Mouse (Mus musculus) A20 (cell line): ENCODE measurements around the gene Skor1.

Source experiments
- DNase-seq: peaks from one replicate; pipeline ENCODE4 v3.0.0-alpha.2; 2011; ENCODE audit warnings: low read depth, low spot score

Skor1 gene

DNA sequence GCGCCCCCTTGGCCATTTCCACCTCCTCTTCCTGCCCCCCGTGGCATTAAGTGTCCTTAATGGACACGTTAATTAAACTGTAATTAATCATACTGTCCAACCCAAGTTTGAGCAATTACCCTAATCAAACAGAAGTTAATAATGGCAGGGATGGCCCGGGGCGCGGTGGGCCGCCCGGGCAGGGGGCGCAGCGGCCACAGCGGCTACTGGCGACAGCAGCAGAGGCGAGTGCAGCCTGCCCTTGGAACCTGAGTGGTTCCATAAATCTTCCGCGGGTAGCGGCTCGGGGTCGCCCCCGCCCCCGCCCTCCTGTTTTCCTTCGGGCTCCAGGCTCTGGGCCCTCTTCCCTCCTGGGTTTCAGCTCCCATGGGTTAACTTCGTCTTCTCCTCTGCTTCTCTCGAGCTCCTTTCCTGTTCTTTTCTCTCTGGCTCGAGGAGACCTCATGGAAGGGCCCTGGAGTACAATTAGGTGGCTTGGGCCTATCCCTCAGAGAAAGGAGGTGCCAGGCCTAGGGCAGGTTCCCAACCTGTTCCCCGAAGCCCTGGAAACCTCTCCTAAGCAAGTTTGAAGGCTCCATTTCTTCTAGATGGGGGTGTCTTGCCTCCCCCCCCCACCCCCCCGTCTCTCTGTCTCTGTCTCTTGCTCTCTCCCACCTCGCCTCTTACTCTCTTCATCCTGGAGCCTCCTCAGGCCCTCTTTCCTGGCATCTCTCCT lies 1.5 kb upstream of the Skor1 start:
- DNase-seq: no peak

DNA sequence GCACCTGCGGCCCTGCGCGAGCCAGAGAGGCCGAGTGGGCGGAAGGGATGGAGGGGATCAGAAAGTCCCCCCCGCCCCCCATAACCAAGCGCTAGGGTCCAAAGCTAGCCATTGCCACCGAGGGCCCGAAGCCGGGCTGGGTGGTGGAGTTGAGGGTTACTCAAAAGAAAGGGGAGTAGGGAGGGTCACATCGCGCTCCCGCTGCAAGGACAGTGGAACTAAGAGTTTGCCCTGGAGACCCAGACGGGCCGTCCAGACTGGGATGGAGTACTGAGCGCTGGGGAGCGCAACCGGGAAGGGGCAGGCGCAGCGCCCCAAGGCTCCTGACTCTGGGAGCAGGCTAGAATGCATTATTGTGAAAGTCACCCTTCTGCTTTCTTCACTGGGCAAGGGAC lies 608 bp upstream of the Skor1 start:
- no peak for DNase-seq

DNA sequence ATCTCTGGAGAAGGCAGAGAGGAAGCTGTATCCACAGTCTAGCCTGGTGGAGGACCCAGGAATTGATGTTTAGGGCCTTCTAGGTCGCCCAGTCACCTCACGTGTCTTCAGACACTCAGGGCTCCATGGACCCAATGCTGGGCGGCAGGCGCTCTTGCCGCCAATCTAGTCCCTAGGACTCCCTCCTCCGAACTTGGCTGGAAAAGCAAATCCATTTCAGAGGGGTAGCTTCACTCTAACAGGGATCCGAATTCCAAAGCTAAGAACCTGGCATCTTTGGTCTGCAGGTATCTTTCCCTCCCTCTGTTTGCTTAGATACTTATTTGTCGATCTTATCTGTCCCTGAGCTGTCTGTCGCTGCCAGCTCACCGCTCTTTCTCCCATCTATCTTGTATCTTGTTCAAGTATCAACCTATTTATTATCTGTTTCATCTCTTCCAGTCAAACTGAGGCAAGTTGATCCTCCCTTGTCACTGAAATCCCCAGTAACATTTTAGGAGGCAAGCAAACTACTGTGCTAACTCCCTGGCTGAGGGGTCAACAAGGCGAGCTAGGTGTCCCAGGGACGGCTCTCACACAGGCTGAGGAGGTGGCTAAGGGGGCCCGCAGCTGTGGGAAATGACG lies 863 bp downstream of the Skor1 start:
- DNase-seq: no peak

DNA sequence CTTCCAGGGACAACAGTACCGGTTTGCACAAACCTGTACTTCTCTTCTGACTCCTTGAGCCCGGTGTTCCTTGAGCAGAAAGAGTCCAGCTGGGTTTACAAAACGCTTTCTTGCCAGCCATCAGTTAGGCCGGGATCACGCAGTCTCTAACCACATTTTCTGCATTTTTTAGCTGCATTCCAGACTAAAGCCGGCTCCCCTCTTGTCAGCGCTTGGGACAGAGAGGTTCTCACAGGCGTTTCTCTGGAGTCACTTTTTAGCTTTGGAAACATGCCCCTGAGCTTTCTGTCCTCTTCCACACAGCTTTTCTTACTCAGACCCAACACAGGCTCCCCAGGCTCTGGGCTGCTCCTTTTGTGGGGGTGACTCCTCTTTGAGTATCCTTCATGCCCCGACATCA lies 1.5 kb downstream of the Skor1 start:
- DNase-seq: no peak

DNA sequence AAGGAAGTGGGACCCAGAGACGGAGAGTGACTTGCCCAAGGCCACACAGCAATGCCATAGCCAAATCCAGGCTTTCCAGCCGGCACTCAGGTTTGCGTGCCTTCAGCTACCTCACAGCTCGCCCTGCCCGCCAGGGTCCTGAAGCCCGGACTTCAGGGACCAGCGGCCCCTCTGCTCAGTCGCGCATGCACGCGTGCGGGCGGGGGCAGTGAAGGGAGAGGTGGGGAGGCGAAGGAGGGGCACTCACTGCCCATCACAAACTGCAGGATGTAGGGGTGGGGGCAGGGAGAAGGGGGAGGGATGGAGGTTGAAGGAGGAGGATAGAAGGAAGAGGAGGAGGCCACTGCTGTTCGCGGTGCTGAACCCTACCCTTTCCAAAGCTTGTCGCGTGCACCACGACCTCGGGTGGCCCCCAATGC lies 1.9 kb downstream of the Skor1 start:
- DNase-seq: no peak

DNA sequence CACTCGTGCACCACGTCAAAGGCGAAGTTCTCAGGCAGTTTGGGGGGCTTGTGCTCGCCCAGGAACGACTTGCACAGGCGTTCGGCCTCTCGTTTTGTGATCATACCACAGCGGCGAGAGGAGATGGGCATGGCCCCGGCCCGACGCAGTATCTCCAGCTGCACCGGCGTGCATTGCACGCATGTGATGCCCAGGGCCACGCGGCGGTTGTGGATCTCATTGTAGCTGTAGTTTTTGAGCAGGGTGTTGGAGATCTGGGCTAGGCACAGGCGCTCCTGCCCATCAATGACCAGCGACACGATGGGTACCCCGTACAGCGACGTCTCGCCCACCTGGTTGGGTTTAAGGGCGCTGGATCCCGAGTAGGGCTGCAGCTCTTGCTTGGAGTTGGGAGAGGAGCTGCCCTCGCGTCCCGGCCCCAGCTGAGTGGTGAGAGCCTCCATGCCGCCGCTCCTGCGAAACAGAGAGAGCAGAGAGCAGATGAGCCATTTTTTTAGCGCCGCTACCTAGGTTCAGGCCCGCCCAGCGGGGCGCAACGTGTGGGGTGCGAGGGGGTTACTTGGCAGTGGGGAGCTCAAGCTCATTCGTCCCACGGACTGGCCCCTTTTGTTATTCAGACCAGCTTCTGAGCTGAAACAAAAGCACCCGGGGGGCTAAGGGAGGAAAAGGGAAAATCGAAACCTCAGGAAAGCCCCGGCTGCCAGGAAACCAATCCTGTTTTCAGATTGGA lies 2.5 kb downstream of the Skor1 start:
- DNase-seq: no peak

DNA sequence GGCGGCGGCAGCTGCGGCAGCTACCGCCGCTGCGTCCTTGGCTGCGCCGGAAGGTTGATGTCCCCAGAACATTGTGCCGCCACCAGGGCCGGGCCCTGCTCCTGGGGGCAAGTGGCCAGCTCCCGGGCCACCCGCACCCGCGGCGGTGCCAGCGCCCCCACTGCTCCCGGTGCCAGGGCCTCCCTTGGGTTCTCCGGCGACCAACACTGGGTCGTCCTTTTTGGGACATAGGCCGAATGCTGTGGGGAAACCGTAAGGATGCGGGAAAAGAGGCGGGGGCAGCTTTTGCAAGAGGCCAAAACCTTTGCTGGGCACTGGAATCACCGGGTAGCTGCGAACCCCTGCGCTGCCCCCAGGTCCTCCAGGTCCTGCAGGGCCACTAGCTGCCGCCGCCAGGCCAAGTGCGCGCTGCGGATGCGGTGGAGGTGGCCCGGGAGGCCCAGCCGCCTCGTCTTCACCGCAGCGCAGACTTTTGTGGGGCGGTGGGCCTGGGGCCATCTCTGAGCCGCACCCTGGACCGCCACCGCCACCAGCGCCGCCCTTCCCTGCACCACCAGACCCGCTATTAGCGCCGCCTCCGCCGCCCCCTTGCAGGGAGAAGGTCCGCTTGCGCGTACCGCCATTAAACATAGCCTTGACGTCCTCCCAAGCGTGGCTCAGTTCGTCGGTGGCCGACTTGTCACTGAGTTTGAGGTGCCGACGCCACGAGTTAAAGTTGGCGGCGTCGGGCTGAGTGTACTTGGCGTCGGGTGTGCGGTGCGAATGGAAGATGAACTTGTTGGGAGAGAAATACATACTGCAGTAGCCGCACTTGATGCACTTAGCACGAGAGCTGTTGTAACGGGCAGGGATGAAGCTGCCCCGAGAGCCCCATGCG lies 3.3 kb downstream of the Skor1 start:
- no peak for DNase-seq

DNA sequence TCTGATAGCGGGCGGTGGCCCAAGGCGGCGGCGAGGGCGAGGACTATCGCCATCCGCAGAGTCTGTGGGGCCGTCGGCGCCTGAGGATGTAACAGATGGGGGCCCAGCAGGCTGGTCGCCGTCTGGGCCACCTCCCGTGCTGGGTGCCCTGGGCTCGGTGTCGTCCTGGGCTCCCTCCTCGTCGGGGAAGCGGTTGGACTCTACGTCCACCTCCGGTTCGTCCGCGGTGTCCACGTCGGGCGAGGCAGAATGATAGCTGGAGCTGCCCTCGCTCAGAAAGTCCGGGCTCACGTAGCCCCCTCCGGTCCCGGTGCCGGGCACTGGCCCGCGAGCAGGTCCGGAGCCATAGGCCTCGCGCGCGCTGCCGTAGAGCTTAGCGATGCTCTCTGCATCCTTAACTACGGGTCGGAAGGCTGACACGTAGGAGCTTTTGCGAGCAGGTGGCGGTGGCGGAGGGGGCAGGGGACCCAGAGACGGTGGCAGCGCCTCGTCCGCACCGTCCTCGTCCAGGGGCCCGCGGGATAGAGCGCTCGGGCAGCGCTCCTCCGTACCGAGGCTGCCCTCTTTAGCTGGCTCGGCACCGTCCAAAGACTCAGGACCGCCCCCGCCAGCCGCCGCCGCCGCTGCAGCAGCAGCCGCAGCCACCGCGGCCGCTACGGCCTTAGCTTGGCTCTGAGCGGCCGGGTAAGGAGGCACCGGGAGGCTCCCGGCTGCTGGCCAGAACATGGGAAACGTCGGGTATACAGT lies 4.1 kb downstream of the Skor1 start:
- DNase-seq: no peak

DNA sequence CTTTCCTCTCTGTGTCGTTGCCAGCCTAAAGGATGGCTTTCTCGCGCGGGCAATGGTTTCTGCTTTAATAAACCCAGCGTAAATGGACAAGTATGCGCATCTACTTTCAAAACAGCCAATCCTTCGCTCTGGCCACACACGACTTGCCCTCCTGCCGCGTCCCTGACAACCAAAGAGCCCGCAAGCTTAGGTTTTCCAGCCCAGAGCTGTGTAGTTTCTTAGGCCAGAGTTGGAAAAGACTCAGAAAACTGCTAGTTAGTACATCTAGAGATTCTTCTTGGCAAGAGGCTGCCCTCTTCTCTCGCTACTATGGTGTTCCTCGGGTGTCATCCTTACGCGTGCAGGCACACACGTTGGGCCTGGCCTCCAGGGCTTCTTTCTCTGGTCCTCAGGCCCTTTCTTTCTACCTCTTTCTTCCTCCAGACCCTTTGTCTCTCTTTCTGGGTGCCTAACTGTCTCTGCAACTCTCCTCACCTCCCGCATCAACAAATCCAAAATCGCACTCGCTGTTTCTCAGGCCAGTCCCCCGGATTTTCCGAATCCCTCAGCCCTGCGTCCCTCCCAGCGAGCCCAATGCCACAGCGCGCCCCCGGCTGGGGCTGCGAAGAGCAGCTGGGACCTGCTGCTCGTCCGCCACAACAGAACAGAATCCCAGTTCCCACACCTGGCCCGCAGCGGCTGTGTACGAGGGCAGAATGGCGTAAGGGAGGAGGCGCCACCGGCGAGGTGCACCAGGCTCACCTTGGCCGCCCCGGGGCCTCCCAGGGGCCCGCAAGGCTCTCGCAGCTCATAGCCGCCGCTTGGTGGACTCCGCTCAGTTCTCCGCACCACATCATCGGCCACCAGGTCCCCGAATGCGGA lies 4.9 kb downstream of the Skor1 start:
- no peak for DNase-seq

DNA sequence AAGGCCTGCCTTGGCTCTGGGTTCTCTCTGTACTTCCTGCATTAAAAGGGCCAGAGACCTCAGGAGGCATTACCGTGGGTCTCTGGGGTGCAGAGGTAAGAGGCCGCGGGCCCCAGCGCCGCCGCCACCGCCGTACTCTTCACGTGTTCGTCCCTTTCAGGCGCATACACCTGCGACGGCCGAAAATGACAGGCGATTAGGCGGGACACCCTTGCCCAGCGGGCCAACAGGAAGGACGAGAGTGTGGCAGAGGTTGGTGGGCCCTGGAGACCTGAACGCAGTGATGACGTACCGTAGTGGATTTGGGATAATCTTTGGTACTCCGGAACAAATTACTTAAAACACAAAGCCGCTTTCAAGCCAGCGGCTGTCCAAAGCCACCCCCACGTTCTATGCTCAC lies 5.5 kb downstream of the Skor1 start:
- no peak for DNase-seq

DNA sequence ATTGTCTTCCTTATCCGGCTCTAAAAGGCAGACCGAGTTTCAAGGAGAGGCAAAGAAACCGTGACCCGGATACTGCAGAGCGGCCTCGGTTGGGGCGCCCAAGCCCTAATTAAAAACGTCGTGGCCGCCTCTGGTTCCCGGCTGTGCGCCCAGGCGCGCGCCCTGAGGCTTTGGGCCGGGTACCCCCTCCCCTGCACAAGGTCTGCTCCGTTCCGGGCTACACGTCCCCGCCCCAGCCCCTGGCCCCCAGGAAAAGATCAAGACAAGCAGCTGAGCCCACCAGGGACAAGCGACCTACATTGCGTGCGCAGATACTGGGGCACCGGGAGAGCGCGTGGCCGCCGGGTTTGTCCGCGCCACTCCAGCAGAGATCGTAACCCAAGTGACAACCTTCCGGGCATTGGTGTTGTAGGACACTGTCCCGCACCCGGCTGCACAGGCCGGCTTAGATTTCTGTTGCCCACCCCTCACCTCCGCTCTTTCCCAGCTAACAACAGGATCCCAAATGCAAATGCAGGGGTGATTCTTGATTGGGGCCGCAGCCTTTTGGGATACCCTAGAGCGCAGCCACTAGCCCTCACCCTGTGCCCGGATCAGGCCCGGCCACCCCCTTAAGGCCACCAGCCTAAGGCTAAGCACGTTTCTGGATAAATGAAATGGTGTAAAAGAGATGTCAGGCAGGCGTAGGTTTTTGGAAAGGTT lies 6.3 kb downstream of the Skor1 start:
- no peak for DNase-seq

DNA sequence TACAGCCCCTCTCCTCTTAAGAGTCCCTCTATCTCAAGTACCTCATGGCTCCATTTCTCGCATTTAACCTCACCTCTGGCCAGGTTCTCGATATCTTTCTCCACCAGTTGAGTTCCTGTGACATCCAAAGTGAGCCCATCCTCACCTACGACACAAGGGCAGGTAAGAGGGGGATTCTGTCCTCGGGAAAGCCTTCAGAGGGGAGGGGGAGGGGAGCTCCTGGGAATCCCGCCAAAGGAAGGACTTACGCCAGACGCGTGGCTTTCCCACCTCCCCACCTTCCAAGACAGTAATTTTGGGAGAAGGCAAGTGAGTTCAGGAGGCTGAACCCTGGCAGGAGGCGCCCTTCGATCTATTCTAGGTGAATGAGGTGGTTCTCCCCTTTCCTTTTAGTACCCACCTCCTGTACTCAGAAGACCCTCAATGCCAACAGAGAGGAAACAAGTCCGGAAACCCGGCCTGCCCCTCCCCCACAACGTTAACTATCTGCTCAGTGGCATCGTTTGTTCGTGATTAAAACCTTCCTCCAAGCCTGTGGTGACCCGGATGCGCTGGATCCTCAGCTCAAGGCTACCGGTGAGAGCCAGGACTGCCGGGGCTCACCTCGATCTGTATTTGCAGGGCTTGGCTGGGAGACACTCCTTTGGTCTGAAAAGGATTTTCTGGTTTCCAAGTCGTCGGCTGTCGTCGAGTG lies 7.0 kb downstream of the Skor1 start:
- DNase-seq: no peak

DNA sequence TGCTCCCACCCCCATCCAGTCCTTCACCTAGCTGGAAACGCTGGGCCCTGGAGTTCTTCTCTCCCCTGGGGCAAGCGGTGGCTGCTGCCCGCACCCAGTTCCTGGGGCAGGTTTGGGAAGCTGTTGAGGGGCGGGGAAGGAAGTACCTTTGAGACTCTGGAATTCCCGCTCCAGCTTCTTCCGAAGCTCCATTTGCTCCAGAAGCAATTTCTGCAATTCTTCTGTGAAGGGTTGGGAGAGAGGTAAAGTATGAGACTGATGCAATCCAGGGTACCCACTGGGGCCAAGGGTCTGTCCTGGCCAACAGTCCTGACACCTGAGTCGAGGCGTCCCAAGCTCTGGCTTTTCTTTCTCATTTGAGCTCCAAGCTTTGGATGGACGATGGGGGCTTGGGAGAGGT lies 8.6 kb downstream of the Skor1 start:
- no peak for DNase-seq

DNA sequence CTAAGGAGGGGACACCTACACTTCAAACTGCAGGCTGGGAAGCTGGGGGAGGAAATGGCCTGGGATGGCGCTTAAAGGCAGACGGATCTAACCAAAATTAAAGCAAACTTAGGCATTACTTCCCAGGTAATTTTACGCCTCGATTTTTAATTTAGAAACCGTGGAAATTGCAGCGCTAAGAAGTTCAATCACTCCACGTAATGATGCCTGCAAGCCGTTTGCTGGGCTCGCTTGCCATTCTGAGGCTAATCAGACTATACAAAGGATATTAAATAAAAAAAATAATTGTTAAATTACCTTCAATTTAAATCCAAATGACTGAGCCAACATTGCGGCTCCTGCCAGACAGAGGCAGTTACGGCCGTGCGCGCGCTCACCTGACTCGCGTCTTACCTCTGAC lies 9.1 kb downstream of the Skor1 start:
- DNase-seq: no peak

DNA sequence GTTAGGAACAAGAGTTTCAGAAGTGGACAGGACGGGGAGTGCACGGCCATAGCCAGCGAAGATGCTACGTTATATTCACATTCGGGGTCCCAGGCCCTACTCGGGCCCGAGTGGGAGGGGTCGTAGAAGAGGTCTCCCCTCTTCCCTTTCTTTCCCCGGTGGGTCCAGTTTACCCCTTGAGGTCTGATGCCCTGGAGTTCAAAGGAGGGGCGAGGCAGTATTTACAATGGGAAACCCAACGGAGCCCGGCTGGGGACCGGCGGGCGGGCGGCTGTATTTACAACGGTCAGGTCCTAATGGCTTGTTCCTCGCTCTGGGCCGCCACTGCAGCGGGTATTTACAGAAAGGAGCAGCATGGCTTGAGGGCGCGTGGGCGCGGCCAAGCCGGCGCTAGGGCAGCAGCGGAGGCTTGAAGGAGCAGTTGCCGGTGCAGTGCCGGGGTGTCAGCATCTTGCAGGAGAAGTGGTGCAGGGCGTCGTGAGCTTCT lies 10.2 kb downstream of the Skor1 start:
- no peak for DNase-seq

DNA sequence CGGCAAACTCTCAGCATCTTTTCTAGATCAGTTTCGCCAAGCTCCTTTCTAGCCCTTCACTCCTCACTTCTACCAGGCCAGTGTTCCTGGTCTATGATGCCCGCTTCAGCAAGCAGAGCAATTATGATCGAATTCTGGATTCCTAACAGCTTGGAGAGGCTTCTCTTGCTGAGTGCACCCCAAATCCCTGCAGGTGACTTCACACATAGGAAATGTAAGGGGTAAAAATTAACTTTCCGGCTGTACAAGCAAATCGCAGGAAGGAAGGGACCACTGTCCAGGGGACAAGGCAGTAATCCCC lies 11.2 kb downstream of the Skor1 start:
- DNase-seq: no peak

DNA sequence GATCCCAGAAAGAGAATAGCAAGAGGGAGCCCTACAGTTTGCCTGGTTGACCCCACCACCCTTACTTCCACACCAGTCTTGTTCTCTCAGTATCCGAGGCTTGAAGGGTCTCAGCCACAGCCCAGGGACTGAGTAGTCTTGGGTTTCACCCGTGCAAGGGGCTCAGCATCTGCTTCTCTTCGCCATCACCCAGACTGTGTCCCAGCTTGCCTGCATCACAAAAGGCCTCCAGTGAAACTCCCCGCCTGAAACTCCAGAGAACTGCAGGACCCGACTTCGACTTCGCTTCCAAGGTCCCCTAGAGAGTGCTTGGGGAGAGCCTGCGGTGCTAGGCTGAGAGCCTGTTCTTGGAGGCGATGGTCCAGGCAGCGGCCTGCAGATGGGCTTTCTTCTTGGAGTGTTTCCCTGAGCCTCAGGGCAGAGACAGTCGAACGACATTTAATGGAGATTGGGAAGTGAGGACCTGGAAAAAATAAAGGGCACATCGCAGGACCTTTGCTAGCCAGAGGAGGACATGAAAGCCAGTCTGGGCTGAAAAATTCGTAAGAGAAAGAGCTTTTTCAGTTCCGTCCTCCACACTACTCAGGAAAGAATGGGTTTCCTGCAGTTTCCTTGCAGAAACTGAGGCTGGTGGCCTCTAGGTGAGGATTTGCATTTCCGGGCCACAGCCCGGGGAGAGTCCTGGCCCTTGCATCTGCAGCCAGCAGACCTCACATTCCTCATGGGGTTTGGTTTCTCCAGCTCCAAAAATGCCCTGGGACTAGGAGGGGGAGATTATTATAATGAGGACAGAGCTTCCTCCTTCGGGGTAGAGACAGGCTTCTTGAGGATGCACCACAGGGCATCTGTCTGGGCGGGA lies 11.8 kb downstream of the Skor1 start:
- no peak for DNase-seq

DNA sequence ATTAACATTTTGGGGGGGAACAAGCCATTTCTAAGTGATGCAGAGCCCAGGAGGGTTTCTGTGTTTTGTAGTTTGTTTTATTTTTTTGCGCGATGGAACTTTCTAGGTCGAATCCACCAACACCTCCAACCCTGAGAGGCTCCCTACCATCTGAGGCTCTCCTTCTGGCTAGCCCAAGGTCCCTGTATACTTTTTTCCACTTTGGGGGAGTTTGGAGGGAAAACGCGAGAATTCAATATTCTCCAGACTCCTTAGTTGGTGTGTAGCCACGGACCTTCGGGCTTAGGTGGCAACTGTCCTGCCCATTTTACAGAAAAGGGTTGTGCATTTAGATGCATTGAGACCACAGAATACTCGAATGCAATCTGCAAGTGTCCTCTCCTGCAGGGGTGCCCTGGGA lies 12.5 kb downstream of the Skor1 start:
- no peak for DNase-seq
